Mouse (Mus musculus) monocyte, adult 2 months (primary cell): ENCODE data around the gene Pwp2.
"Not testable (repeated sequence)": the region's sequence is repeated elsewhere in the genome, so short reads cannot be mapped to it uniquely, and the experiment has no call there.

ENCODE experiments used
- DNase-seq, 2 experiments: peaks; one replicate each; pipeline ENCODE4 v3.0.0; 2022; ENCODE audit warnings: low spot score in 2 of 2, low read depth in 1 of 2

The Pwp2 gene

GRCm38 (mm10) chr10:78184531-78185380, at the start of gene Pwp2:
Gene Pwp2, minus strand, starts transcription at chr10:78185149.
- DNase-seq = peak; percentile 59 to 76

GRCm38 (mm10) chr10:78233756-78234155, 48.8 kb upstream of the Pwp2 start:
- no peak for DNase-seq

GRCm38 (mm10) chr10:78233161-78233560, 48.2 kb upstream of the Pwp2 start:
- DNase-seq = no peak

GRCm38 (mm10) chr10:78232301-78232980, 47.5 kb upstream of the Pwp2 start:
- no peak for DNase-seq

GRCm38 (mm10) chr10:78228560-78228928, 43.6 kb upstream of the Pwp2 start:
- DNase-seq = no peak

GRCm38 (mm10) chr10:78227875-78228559, 43.1 kb upstream of the Pwp2 start:
- no peak for DNase-seq

GRCm38 (mm10) chr10:78224136-78224535, 39.2 kb upstream of the Pwp2 start:
- DNase-seq = no peak

GRCm38 (mm10) chr10:78222908-78223307, 38.0 kb upstream of the Pwp2 start:
- DNase-seq = no peak

GRCm38 (mm10) chr10:78221315-78221714, 36.4 kb upstream of the Pwp2 start:
- no peak for DNase-seq

- DNase-seq = no peak
Observed at GRCm38 (mm10) chr10:78219528-78219927, 34.6 kb upstream of the Pwp2 start.

GRCm38 (mm10) chr10:78218576-78218975, 33.6 kb upstream of the Pwp2 start:
- DNase-seq = no peak

GRCm38 (mm10) chr10:78216376-78217083, 31.6 kb upstream of the Pwp2 start:
- DNase-seq = no peak

GRCm38 (mm10) chr10:78214371-78214770, 29.4 kb upstream of the Pwp2 start:
- no peak for DNase-seq

GRCm38 (mm10) chr10:78211311-78211710, 26.4 kb upstream of the Pwp2 start:
- no peak for DNase-seq

- no peak for DNase-seq
Observed at GRCm38 (mm10) chr10:78201182-78201581, 16.2 kb upstream of the Pwp2 start.

GRCm38 (mm10) chr10:78192933-78193332, 8.0 kb upstream of the Pwp2 start:
- no peak for DNase-seq

GRCm38 (mm10) chr10:78186076-78186475, 1.1 kb upstream of the Pwp2 start:
- DNase-seq = not testable (repeated sequence)

- no peak for DNase-seq
Observed at GRCm38 (mm10) chr10:78185381-78185725, 404 bp upstream of the Pwp2 start.

GRCm38 (mm10) chr10:78183577-78183976, 1.4 kb downstream of the Pwp2 start:
- DNase-seq = no peak

- no peak for DNase-seq
Observed at GRCm38 (mm10) chr10:78182321-78182720, 2.6 kb downstream of the Pwp2 start.

- DNase-seq = no peak
Observed at GRCm38 (mm10) chr10:78174474-78174873, 10.5 kb downstream of the Pwp2 start.
